ENCODE assay signal across 14 mouse cellular contexts in genomic region chr7:145173563-145173962, GRCm38 (mm10). TPM values are rescaled to one million over a fixed set of nuclear protein-coding genes. Genes with fewer than 3 reads are reported as not detected.
DNase-seq lines count a peak whose midpoint lies in the region; ATAC-seq and TF ChIP-seq lines count a peak whose summit lies in the region.
"Had no signal": no experiment of that assay in that cellular context is flagged by ENCODE, and none has a peak within 500 bp of the region (broad histone marks: within the 10 kb centered on the region; RNA-seq: fewer than 3 reads in every experiment).

No protein-coding gene starts in this region.

- no peaks in the 10 kb centered on the region for H3K9me3 ChIP-seq in kidney, embryonic 16.5 days (ENCODE audit: low read length)
- no peaks in the 10 kb centered on the region for H3K9me3 ChIP-seq in embryonic facial prominence, embryonic 13.5 days
- H3K9me3 ChIP-seq in hindbrain, embryonic 14.5 days (ENCODE audit: control insufficient read depth, low read length), result no peaks in the 10 kb centered on the region
- H3K9me3 ChIP-seq in midbrain, postnatal 0 days (ENCODE audit: low read length), result no peaks in the 10 kb centered on the region
- H3K9me3 ChIP-seq in stomach, postnatal 0 days (ENCODE audit: control insufficient read depth, low read length), result no peaks in the 10 kb centered on the region
- H3K9me3 ChIP-seq in liver, embryonic 11.5 days (ENCODE audit: control insufficient read depth, low read length), result no peaks in the 10 kb centered on the region
- H3K9me3 ChIP-seq: stomach, embryonic 15.5 days had no signal

- 0 out of 2 replicates have a peak overlapping the region, but pooled peaks have one; percentile 12 for H3K27ac ChIP-seq in kidney, embryonic 16.5 days (ENCODE audit: low read length)
- H3K27ac ChIP-seq in embryonic facial prominence, embryonic 13.5 days, result no peak overlapping the region
- no peak overlapping the region for H3K27ac ChIP-seq in hindbrain, embryonic 14.5 days
- H3K27ac ChIP-seq in midbrain, postnatal 0 days (ENCODE audit: low read depth, low read length), result no peak overlapping the region
- no peak overlapping the region for H3K27ac ChIP-seq in stomach, postnatal 0 days (replicated peaks)
- no peak overlapping the region for H3K27ac ChIP-seq in liver, embryonic 11.5 days (ENCODE audit: low read depth, low read length)
- H3K27ac ChIP-seq: macrophage; stomach, embryonic 15.5 days had no signal

- no peaks in the 10 kb centered on the region for H3K27me3 ChIP-seq in kidney, embryonic 16.5 days (ENCODE audit: insufficient read depth, low read length)
- no peaks in the 10 kb centered on the region for H3K27me3 ChIP-seq in embryonic facial prominence, embryonic 13.5 days
- no peaks in the 10 kb centered on the region for H3K27me3 ChIP-seq in hindbrain, embryonic 14.5 days (ENCODE audit: control insufficient read depth, insufficient read depth, low read length)
- H3K27me3 ChIP-seq in midbrain, postnatal 0 days (ENCODE audit: insufficient read depth, low read length), result no peaks in the 10 kb centered on the region
- H3K27me3 ChIP-seq in stomach, postnatal 0 days (ENCODE audit: control insufficient read depth, insufficient read depth, low read length), result no peaks in the 10 kb centered on the region
- H3K27me3 ChIP-seq in liver, embryonic 11.5 days (replicated peaks; ENCODE audit: control insufficient read depth, insufficient read depth, low read length), result peaks cover 12% of the 10 kb centered on the region
- H3K27me3 ChIP-seq: stomach, embryonic 15.5 days had no signal

- no peak for DNase-seq in kidney, postnatal 14 days
- DNase-seq in hindbrain, embryonic 14.5 days (ENCODE audit: low spot score), result no peak
- peak; percentile 63 for DNase-seq in midbrain, postnatal 0 days (ENCODE audit: low spot score)
- no peak for DNase-seq in kidney, adult 9 months
- no peak for DNase-seq in stomach, postnatal 0 days (ENCODE audit: low spot score)
- no peak for DNase-seq in liver, embryonic 11.5 days (ENCODE audit: low spot score)
- DNase-seq: thymus, postnatal 4 days had no signal

- no peaks in the 10 kb centered on the region for H3K36me3 ChIP-seq in kidney, embryonic 16.5 days (ENCODE audit: insufficient read depth, low read length)
- no peaks in the 10 kb centered on the region for H3K36me3 ChIP-seq in embryonic facial prominence, embryonic 13.5 days
- H3K36me3 ChIP-seq in hindbrain, embryonic 14.5 days (replicated peaks; ENCODE audit: control insufficient read depth, insufficient read depth), result no peaks in the 10 kb centered on the region
- no peaks in the 10 kb centered on the region for H3K36me3 ChIP-seq in midbrain, postnatal 0 days (ENCODE audit: insufficient read depth, low read length)
- H3K36me3 ChIP-seq in stomach, postnatal 0 days (ENCODE audit: control insufficient read depth, insufficient read depth, low read length), result no peaks in the 10 kb centered on the region
- H3K36me3 ChIP-seq in liver, embryonic 11.5 days (ENCODE audit: control insufficient read depth, insufficient read depth, low read length), result no peaks in the 10 kb centered on the region
- H3K36me3 ChIP-seq: stomach, embryonic 15.5 days had no signal

- no peak; the same call in 1 of the 2 replicates for ATAC-seq in kidney, embryonic 16.5 days (ENCODE audit: low FRiP score, low TSS enrichment)
- no peak for ATAC-seq in embryonic facial prominence, embryonic 13.5 days (ENCODE audit: insufficient number of reproducible peaks, insufficient read depth, low FRiP score, low TSS enrichment, low read depth)
- ATAC-seq in hindbrain, embryonic 14.5 days (ENCODE audit: low FRiP score), result no peak
- ATAC-seq in midbrain, postnatal 0 days (ENCODE audit: low FRiP score), result peak; percentile 57; the same call in 1 of the 2 replicates
- ATAC-seq in stomach, postnatal 0 days (ENCODE audit: low FRiP score, low TSS enrichment), result no peak
- ATAC-seq in liver, embryonic 11.5 days (replicated peaks; ENCODE audit: low FRiP score), result no peak

- H3K4me2 ChIP-seq in kidney, embryonic 16.5 days (replicated peaks; ENCODE audit: low read depth, low read length), result no peak overlapping the region; the same call in 1 of the 2 replicates
- 0 out of 2 replicates have a peak overlapping the region, but pooled peaks have one; percentile 32 for H3K4me2 ChIP-seq in embryonic facial prominence, embryonic 13.5 days
- peak overlapping the region; percentile 28 for H3K4me2 ChIP-seq in hindbrain, embryonic 14.5 days (replicated peaks)
- peak overlapping the region; percentile 28; the same call in 1 of the 2 replicates for H3K4me2 ChIP-seq in midbrain, postnatal 0 days (ENCODE audit: low read depth, low read length, poor library complexity, severe bottlenecking)
- no peak overlapping the region for H3K4me2 ChIP-seq in stomach, postnatal 0 days (replicated peaks; ENCODE audit: low read depth)
- no peak overlapping the region for H3K4me2 ChIP-seq in liver, embryonic 11.5 days

- 57% methylated on average over 15 of the region's 15 CpGs for WGBS in kidney, embryonic 16.5 days
- WGBS in embryonic facial prominence, embryonic 13.5 days, result 66% methylated on average over 15 of the region's 15 CpGs
- 15% methylated on average over 15 of the region's 15 CpGs for WGBS in hindbrain, embryonic 14.5 days
- WGBS in midbrain, postnatal 0 days, result 29% methylated on average over 15 of the region's 15 CpGs
- 61% methylated on average over 15 of the region's 15 CpGs for WGBS in stomach, postnatal 0 days
- 72% methylated on average over 15 of the region's 15 CpGs for WGBS in liver, embryonic 11.5 days

- TF ChIP-seq EP300 in stomach, postnatal 0 days (optimal IDR thresholded peaks at IDR 0.05), result no peak

- no peak for TF ChIP-seq CTCF in midbrain, postnatal 0 days (IDR thresholded peaks at IDR 0.05)
- TF ChIP-seq CTCF in stomach, postnatal 0 days (IDR thresholded peaks at IDR 0.05; ENCODE audit: low read depth), result no peak

- H3K4me1 ChIP-seq in kidney, embryonic 16.5 days (ENCODE audit: insufficient read depth, low read length), result peaks cover 4% of the 10 kb centered on the region
- peaks cover 21% of the 10 kb centered on the region for H3K4me1 ChIP-seq in embryonic facial prominence, embryonic 13.5 days
- peaks cover 4% of the 10 kb centered on the region; the same call in 1 of the 2 replicates for H3K4me1 ChIP-seq in hindbrain, embryonic 14.5 days (replicated peaks; ENCODE audit: control insufficient read depth, insufficient read depth, low read length)
- no peaks in the 10 kb centered on the region; the same call in 1 of the 2 replicates for H3K4me1 ChIP-seq in midbrain, postnatal 0 days (ENCODE audit: insufficient read depth, low read length)
- H3K4me1 ChIP-seq in stomach, postnatal 0 days (replicated peaks; ENCODE audit: control insufficient read depth, insufficient read depth), result no peaks in the 10 kb centered on the region
- no peaks in the 10 kb centered on the region for H3K4me1 ChIP-seq in liver, embryonic 11.5 days (replicated peaks; ENCODE audit: control insufficient read depth, insufficient read depth, low read length)

- no peak overlapping the region for H3K9ac ChIP-seq in kidney, embryonic 16.5 days (replicated peaks; ENCODE audit: low read length)
- no peak overlapping the region for H3K9ac ChIP-seq in embryonic facial prominence, embryonic 13.5 days
- 0 out of 2 replicates have a peak overlapping the region, but pooled peaks have one; percentile 36 for H3K9ac ChIP-seq in hindbrain, embryonic 14.5 days
- H3K9ac ChIP-seq in midbrain, postnatal 0 days (replicated peaks; ENCODE audit: low read length, poor library complexity, severe bottlenecking), result no peak overlapping the region
- H3K9ac ChIP-seq in stomach, postnatal 0 days (ENCODE audit: low read length), result no peak overlapping the region
- H3K9ac ChIP-seq in liver, embryonic 11.5 days (ENCODE audit: low read depth, low read length), result no peak overlapping the region
- H3K9ac ChIP-seq: stomach, embryonic 15.5 days had no signal

- no peak overlapping the region for H3K4me3 ChIP-seq in kidney, embryonic 16.5 days (ENCODE audit: low read length)
- H3K4me3 ChIP-seq in embryonic facial prominence, embryonic 13.5 days, result no peak overlapping the region
- no peak overlapping the region for H3K4me3 ChIP-seq in hindbrain, embryonic 14.5 days (replicated peaks; ENCODE audit: low read length)
- H3K4me3 ChIP-seq in midbrain, postnatal 0 days (ENCODE audit: low read depth, low read length), result no peak overlapping the region
- H3K4me3 ChIP-seq in stomach, postnatal 0 days (ENCODE audit: low read depth, low read length), result no peak overlapping the region
- H3K4me3 ChIP-seq in liver, embryonic 11.5 days (ENCODE audit: low read depth, low read length), result no peak overlapping the region
- H3K4me3 ChIP-seq: stomach, embryonic 15.5 days had no signal

RNA-seq across cellular contexts. Expression of gene 1810010D01Rik, which starts 34.4 kb away (rescaled TPM):
- 0.27 and 0.30 TPM in 2 replicates for polyA plus RNA-seq in kidney, embryonic 16.5 days (2015; fragmentation: Nextera tagmentation; extraction: Ambion mirVana)
- polyA plus RNA-seq in embryonic facial prominence, embryonic 13.5 days (2015; fragmentation: Nextera tagmentation; extraction: Ambion mirVana), result 0.44 and 0.84 TPM in 2 replicates
- polyA plus RNA-seq in hindbrain, embryonic 14.5 days (2014; fragmentation: Nextera tagmentation; extraction: Ambion mirVana), result not detected in 2 replicates
- total RNA-seq in midbrain, postnatal 0 days (2014; rRNA removed), result 0.71 TPM in 1 of 2 replicates, not detected in the other
- not detected in 2 replicates for polyA plus RNA-seq in midbrain, postnatal 0 days (2015; fragmentation: Nextera tagmentation; extraction: Ambion mirVana)
- 111 and 135 TPM in 2 replicates for polyA plus RNA-seq in stomach, postnatal 0 days (2015; fragmentation: Nextera tagmentation; extraction: Ambion mirVana)
- 0.29 and 0.67 TPM in 2 replicates for polyA plus RNA-seq in liver, embryonic 11.5 days (2014; fragmentation: Nextera tagmentation; extraction: Ambion mirVana)
- total RNA-seq: adrenal gland, adult 18-20 months had no signal
- polyA plus RNA-seq: heart, postnatal 0 days; kidney, embryonic 14.5 days; macrophage had no signal

Comparison
In these comparisons a context has a peak if more than half of its experiments do, and no peak if none do; other contexts are left out.
1. H3K4me2 ChIP-seq: peak in embryonic facial prominence, embryonic 13.5 days (single experiment), hindbrain, embryonic 14.5 days (single experiment) and midbrain, postnatal 0 days (single experiment); none in kidney, embryonic 16.5 days (single experiment), stomach, postnatal 0 days (single experiment) and liver, embryonic 11.5 days (single experiment).
2. RNA of gene 1810010D01Rik, which starts 34.4 kb away (polyA plus RNA-seq): 111 to 135 TPM in stomach, postnatal 0 days; 0.29 to 0.67 TPM in liver, embryonic 11.5 days, 0.44 to 0.84 TPM in embryonic facial prominence, embryonic 13.5 days, 0.27 to 0.30 TPM in kidney, embryonic 16.5 days, not detected in hindbrain, embryonic 14.5 days and not detected in midbrain, postnatal 0 days; every median in the first group is over 10 times any median in the second.